Mouse (Mus musculus): ENCODE measurements around the gene Cox19.

Gene Cox19

DNA sequence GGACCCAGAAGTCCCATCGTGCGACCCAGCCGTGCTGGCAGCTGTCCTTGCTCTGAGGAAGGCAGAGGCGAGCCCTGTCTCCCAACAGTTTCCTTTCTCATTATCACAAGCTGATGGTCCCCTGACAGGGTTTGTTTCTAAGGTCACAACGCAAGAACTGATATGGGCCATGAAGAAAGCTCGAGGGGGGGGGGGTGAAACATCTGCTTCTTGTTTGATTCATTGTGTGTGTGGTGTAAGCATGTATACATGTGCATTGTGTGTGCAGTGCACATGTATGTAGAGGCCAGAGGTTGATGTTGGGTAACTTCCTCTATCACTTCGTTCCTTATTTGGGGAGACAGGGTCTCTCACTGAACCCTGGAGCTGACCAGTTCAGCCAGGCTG is 23.6 kb downstream of the Cox19 start:
- no peak for DNase-seq (ENCODE audit: low read depth, low spot score)

DNA sequence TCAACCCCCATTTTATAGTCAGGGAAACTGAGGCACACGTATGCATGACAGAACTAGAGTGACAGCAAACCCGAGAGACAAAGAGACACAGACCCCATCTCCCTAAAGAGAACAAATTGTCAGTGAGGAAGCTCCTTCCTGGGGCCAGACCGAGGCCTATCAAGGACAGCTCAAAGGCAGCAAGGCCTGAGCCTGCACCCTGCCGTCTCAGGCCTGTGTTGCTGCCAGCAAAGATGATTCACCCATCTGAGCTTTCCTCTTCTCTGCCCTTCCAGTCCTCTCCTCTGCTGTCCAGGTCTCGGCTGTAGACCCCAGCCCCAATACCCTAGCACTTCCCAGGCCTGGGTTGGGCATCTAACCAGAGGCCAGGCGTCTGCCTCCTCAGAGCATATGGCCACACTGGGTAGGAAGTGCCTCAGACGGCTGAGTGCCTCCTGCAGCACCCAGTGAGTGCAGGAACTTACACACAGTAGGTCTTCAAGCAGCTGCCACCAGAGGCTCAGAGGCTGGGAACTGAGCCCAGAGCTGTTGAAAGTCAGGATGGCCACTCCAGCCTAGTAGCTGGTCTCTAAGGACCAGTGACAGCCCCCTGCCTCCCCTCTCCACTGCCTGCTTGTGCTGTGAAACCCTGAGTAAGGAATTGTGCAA is 24.1 kb downstream of the Cox19 start:
- no peak for DNase-seq (ENCODE audit: low read depth, low spot score)

- DNase-seq (ENCODE audit: low read depth, low spot score) = no peak
These were observed 25.0 kb downstream of the Cox19 start for GRCm38 (mm10) chr5:139326111-139326696.

GRCm38 (mm10) chr5:139325395-139325966 is 25.7 kb downstream of the Cox19 start, which contains the start of gene Adap1:
Gene Adap1 (minus strand): TSS chr5:139325622.
- no peak for DNase-seq (ENCODE audit: low read depth, low spot score)

DNA sequence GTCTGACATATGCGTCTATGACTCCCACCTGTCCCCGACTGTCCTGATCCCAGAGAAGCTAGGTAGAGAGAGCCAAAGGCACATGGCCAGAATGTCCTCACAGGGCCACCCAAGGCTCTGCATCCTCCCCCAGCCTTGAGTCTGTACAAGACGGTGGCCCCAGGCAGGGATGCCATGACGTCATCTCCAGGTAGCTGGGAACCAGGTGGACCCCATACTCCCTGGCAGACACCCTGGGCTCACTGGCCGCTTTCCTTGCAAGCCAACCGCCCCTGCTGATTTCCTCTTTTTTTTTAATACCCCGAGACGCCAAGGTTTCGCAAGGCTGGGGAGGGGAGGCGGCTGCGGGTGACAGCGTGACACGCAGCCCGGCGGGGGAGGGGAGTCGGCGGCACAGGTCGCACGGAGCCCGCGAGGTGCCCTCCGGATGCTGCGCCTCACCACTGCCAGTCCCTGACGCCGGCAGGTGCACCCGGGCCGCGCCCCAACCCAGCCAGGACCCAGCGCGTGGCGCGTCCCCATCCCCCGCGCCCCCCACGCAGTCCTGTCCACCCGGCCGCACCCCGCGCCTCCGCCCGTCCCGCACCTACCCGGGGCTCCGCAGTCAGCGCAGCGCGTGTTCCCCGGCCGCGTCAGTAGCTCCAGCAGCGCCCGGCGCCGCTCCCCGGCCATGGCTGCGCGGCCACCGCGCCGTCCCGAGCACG is 26.4 kb downstream of the Cox19 start:
- DNase-seq (ENCODE audit: low read depth, low spot score) = no peak

GRCm38 (mm10) chr5:139324045-139324491 is 27.1 kb downstream of the Cox19 start:
- DNase-seq (ENCODE audit: low read depth, low spot score) = no peak

DNA sequence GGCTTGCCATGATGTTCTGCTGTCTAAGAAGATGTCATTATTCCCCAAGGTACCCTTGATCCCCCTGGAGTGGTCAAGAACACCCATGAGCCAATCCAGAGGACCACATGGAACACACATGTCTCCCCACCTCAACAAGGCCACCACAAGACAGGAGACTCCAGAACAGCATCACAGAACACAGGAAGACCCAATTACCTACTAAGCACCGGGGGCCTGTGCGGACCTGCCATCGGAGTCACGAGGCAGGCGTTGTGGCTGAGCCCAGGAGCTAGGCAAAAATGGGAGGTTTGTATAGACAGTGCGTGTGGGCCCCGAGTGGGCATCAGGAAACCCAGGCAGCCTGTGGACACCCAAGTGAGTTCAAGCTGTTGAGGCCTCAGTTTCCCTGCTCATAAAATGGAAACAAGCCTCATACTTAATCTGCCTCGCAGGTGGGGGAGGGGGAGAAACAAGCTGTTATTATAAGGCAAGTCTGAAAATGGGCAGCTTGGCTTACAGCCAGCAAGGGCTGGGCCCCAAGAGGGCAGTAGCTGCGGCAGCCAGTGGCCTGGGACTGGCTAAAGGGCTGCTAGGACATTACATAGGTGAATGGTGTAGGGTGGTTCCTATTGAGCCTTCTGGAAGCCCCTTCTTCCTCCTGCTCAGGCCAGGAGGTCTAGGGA is 27.8 kb downstream of the Cox19 start:
- no peak for DNase-seq (ENCODE audit: low read depth, low spot score)

GRCm38 (mm10) chr5:139321331-139321730 is 29.9 kb downstream of the Cox19 start:
- DNase-seq (ENCODE audit: low read depth, low spot score) = no peak

GRCm38 (mm10) chr5:139320424-139320823 is 30.8 kb downstream of the Cox19 start:
- no peak for DNase-seq (ENCODE audit: low read depth, low spot score)

- DNase-seq (ENCODE audit: low read depth, low spot score) = no peak
These were observed 33.3 kb downstream of the Cox19 start for GRCm38 (mm10) chr5:139317751-139318504.

GRCm38 (mm10) chr5:139316982-139317675 is 34.1 kb downstream of the Cox19 start:
- DNase-seq (ENCODE audit: low read depth, low spot score) = no peak

GRCm38 (mm10) chr5:139314941-139315642 is 36.1 kb downstream of the Cox19 start:
- no peak for DNase-seq (ENCODE audit: low read depth, low spot score)

GRCm38 (mm10) chr5:139313536-139313935 is 37.7 kb downstream of the Cox19 start:
- no peak for DNase-seq (ENCODE audit: low read depth, low spot score)

- DNase-seq (ENCODE audit: low read depth, low spot score) = no peak
These were observed 39.4 kb downstream of the Cox19 start for GRCm38 (mm10) chr5:139311822-139312221.

DNA sequence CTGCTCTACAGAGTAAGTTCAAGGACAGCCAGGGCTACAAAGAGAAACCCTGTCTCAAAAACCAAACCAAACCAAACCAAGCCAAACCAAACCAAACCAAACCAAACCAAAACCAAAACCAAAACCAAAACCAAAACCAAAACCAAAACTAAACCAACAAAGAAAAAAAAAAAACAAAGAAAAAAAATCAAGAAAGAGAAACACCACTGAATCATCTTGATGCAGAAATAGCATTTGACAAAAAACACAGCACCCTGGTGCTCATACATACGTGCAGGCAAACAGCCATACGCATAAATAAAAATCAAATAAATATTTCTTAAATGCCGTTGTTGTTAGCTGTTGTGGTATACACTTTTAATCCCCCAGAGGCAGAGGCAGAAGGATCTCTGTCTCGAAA is 40.7 kb downstream of the Cox19 start:
- no peak for DNase-seq (ENCODE audit: low read depth, low spot score)

DNA sequence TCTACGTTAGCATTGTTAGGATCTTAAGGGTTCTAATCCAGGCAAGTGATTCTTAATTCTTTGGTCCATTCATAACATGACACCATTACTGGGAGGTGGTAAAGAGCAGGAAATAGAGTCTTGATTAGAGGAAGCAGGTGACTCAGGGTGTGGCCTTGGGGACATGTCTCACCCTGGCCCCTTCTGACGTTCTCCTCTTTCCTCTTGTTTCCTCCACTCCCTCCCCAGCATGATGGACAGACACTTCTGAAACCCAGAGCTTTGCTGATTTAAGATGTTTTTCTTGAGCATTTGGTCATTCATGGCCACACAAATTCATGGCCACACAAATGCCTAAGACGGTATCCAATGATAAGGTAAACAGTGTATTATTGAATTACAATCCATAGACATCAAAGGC is 41.3 kb downstream of the Cox19 start:
- no peak for DNase-seq (ENCODE audit: low read depth, low spot score)

DNA sequence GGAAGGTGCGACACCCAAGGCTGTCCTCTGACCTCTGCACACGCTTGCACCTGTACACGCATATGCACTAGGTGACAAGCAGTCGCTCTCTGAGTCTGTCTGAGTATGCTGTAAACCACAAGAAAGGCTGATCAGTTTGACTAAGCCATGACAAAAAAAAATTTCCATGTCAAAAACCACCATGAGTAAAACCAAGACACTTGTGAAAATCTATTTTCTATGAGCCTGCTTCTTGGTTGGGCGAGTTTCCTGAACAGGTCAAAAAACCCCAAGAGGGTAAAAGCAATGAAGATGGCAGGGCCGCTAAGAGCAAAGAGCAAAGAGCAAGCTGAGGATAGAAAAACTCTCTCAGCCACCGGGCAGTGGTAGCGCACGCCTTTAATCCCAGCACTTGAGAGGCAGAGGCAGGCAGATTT is 47.6 kb downstream of the Cox19 start:
- DNase-seq (ENCODE audit: low read depth, low spot score) = no peak

DNA sequence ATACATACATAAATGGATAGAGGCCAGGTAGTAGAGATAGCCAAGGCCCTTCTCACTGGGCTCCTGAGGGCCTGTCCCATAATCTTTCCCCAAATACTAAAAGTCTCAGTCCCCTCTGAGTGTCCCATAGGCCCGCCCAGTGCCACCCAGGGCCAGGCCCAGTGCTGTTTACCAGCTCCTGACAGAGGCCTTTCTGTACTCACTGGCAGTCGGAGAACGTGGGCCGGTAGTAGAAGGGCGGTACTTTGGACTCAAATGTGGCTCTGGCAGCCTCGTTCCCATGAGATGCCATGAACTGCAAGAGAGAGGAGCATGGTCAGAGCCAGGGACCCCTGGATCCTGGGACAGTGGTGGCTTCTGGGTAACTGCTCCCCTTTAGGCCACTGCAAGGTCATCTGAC is 49.1 kb downstream of the Cox19 start:
- DNase-seq (ENCODE audit: low read depth, low spot score) = no peak

DNA sequence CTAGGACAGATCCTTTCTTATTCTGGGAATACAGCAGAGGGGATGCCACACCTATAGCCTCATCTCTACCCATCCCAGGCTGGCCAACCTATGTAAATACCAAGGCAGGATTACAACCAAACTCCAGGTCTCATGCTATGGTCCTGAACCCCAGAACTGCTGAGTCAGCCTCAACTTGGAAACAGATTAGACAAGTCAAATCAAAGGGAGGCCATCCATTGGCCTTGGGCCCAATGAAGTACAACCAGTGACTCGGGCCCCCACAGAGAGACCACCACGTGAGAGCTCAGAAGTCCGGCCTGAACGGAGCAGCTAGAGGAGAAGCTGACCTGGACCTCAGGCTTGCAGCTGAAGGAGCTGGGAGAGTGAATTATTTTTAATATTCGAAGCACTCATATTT is 53.5 kb downstream of the Cox19 start:
- no peak for DNase-seq (ENCODE audit: low read depth, low spot score)

- no peak for DNase-seq (ENCODE audit: low read depth, low spot score)
These were observed 54.1 kb downstream of the Cox19 start for GRCm38 (mm10) chr5:139297092-139297491.

Data from forelimb bud, embryonic 11.5 days (tissue).